Mouse (Mus musculus) forebrain, postnatal 0 days (tissue): ENCODE measurements around the gene Txnrd1. TPM values are rescaled to one million over a fixed set of nuclear protein-coding genes. Genes with fewer than 3 reads are reported as not detected.

Experiments used
- ATAC-seq: fragments of 200-750 bp; cut with Nextera tagmentation; 2 replicates; pipeline ENCODE4 v1.8.0; 2017; ENCODE audit warnings: mild to moderate bottlenecking, moderate library complexity
- DNase-seq: peaks from one replicate; pipeline ENCODE4 v3.0.0-alpha.2; 2015
- H3K27ac ChIP-seq: fragments of 300-500 bp; sonication (generic); 2 replicates; pipeline ENCODE4 v1.5.1; 2014; ENCODE audit warnings: low read depth, mild to moderate bottlenecking, antibody characterized with exemption, low read length, moderate library complexity, mixed read lengths
- H3K27me3 ChIP-seq: fragments of 300-500 bp; sonication (generic); 2 replicates; pipeline ENCODE4 v1.6.1; 2014; ENCODE audit warnings: mild to moderate bottlenecking, low read length, mixed read lengths; ENCODE audit not compliant: insufficient read depth
- H3K36me3 ChIP-seq: fragments of 300-500 bp; sonication (generic); 2 replicates; pipeline ENCODE4 v1.6.1; 2014; ENCODE audit warnings: mild to moderate bottlenecking, moderate library complexity; ENCODE audit not compliant: insufficient read depth
- H3K4me1 ChIP-seq: fragments of 300-500 bp; sonication (generic); 2 replicates; pipeline ENCODE4 v1.6.1; 2014; ENCODE audit warnings: antibody characterized with exemption; ENCODE audit not compliant: insufficient read depth
- H3K4me2 ChIP-seq: fragments of 300-500 bp; sonication (generic); 2 replicates; pipeline ENCODE4 v1.6.1; 2014; ENCODE audit warnings: low read depth, mild to moderate bottlenecking, moderate library complexity
- H3K4me3 ChIP-seq: fragments of 300-500 bp; sonication (generic); 2 replicates; pipeline ENCODE4 v1.5.1; 2014; ENCODE audit warnings: low read depth, low read length, mixed read lengths
- H3K9ac ChIP-seq: fragments of 300-500 bp; sonication (generic); 2 replicates; pipeline ENCODE4 v1.6.1; 2014; ENCODE audit warnings: mild to moderate bottlenecking
- H3K9me3 ChIP-seq: fragments of 300-500 bp; sonication (generic); 2 replicates; pipeline ENCODE4 v1.6.1; 2016; ENCODE audit warnings: low read length
- CTCF ChIP-seq: sonication (generic); IDR thresholded peaks from 2 replicates; pipeline ENCODE4 v1.5.1; 2016; ENCODE audit warnings: antibody characterized with exemption, control low read depth, low read depth
- WGBS: fragments of 180-500 bp; shearing (Covaris S2); extraction: QIAGEN DNeasy Blood & Tissue Kit; methylation state at CpG from one replicate; pipeline ENCODE4 v1.1.7; 2014; 5-methylcytosine and 5-hydroxymethylcytosine counted together
- polyA plus RNA-seq: library from polyadenylated mRNA; unstranded; fragments of >200 nt; fragmentation: Nextera tagmentation; extraction: Ambion mirVana; gene quantifications from 2 replicates; pipeline ENCODE4 v1.2.1, GENCODE M21; 2015
- total RNA-seq: library from RNA; depleted of rRNA; stranded (reverse); fragments of >200 nt; gene quantifications from 2 replicates; pipeline ENCODE4 v1.2.3, GENCODE M21; 2014

Gene Txnrd1
- total and polyA plus RNA-seq, 2 experiments from 2014 or later: 81.5 to 108 TPM

DNA sequence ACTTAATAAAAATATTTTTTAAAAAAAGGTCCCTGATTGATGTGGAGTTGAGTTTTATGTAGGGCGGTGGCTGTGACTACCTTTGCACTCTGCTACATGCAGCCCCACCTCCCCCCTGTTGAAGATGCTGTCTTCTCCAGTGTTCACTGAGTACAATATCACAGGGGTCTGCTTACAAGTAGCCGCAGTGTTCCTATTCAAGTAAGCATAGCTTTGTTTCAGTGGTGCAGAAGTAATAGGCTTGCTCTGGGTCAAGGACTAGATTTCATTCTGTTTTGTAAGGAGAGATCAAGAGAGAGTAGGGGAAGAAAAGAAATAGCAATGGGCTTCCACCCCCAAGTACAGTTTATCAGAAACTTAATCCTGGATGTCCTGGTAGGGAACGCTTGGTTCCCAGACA is 16.2 kb upstream of the Txnrd1 start:
- no peak for TF ChIP-seq CTCF
- DNase-seq: no peak

DNA sequence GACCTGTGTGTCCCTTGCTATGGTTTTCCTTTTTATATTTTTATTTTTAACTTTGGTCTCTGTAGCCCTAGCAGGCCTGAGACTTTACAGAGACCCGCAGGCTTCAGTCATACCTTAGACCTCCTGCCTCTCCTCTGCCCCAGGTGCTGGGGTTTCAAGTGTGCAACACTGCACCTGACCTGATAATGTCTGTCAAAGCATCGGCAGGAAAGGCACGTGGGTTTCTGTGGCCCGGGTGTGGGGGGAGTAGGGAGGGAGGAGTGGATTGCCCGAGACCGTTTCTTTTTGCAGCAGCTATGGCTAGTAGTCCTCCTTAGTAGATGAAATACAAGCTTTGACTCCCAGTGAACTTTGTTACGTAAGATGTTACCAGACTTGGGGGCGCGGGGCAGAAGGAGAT is 15.8 kb upstream of the Txnrd1 start:
- ATAC-seq: no peak
- WGBS: 42% methylated on average over 9 of the region's 9 CpGs
- no peak for TF ChIP-seq CTCF

More for the DNA sequence above, 16.2 kb upstream of the Txnrd1 start:
- 30% methylated on average over 3 of the region's 3 CpGs for WGBS
- H3K36me3 ChIP-seq: no peaks in the 10 kb centered on the region
- no peak overlapping the region for H3K4me2 ChIP-seq
- H3K4me1 ChIP-seq: no peaks in the 10 kb centered on the region
- H3K4me3 ChIP-seq: no peak overlapping the region
- no peaks in the 10 kb centered on the region for H3K27me3 ChIP-seq
- H3K9ac ChIP-seq: no peak overlapping the region
- H3K27ac ChIP-seq: no peak overlapping the region
- no peak for ATAC-seq
- no peaks in the 10 kb centered on the region for H3K9me3 ChIP-seq

DNA sequence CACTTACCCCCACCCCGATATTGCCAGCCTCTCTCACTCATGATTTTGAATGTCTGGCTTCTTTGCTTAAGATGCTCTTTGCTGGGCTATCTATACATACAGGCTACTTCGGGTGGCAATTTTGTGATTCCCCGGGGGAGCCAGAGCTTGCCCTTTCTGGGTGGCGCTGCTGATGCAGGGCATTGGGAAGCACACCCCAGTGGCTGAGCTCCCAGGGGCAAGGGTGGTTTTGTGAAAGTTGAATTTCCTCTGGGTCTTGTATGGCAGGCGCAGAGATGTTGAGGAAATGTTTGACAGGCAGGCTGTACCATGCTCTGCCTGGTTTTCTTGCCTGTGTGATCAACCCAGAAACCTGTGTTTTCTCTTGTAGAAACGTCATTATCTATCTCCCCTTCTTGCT is 15.1 kb upstream of the Txnrd1 start:
- ATAC-seq: no peak
- Histone ChIP-seq H3K27ac (no peak overlapping the region), H3K9me3 (no peaks in the 10 kb centered on the region), H3K4me3 (no peak overlapping the region), H3K9ac (no peak overlapping the region), H3K4me1 (no peaks in the 10 kb centered on the region), H3K36me3 (no peaks in the 10 kb centered on the region), H3K27me3 (no peaks in the 10 kb centered on the region), H3K4me2 (no peak overlapping the region)
- no peak for TF ChIP-seq CTCF
- no peak for DNase-seq
- WGBS: 74% methylated on average over 6 of the region's 6 CpGs

More for the DNA sequence above, 15.8 kb upstream of the Txnrd1 start:
- H3K36me3 ChIP-seq: no peaks in the 10 kb centered on the region
- H3K9me3 ChIP-seq: no peaks in the 10 kb centered on the region
- H3K27me3 ChIP-seq: no peaks in the 10 kb centered on the region
- H3K9ac ChIP-seq: no peak overlapping the region
- H3K4me1 ChIP-seq: no peaks in the 10 kb centered on the region
- H3K4me3 ChIP-seq: no peak overlapping the region
- no peak overlapping the region for H3K27ac ChIP-seq
- no peak overlapping the region for H3K4me2 ChIP-seq
- DNase-seq: no peak

- H3K4me3 ChIP-seq: no peak overlapping the region
- ATAC-seq (peak; percentile 64; the same call in 1 of the 2 replicates), DNase-seq (peak; percentile 43)
- H3K9ac ChIP-seq: no peak overlapping the region
- no peaks in the 10 kb centered on the region for H3K36me3 ChIP-seq
- no peaks in the 10 kb centered on the region for H3K27me3 ChIP-seq
- H3K4me1 ChIP-seq: no peaks in the 10 kb centered on the region
- no peak for TF ChIP-seq CTCF
- 59% methylated on average over 14 of the region's 14 CpGs for WGBS
- H3K27ac ChIP-seq: no peak overlapping the region
- no peak overlapping the region for H3K4me2 ChIP-seq
- no peaks in the 10 kb centered on the region for H3K9me3 ChIP-seq
Measured at GRCm38 (mm10) chr10:82823108-82823778, 10.5 kb upstream of the Txnrd1 start.

- ATAC-seq: no peak
- Histone ChIP-seq H3K27ac (no peak overlapping the region), H3K27me3 (no peaks in the 10 kb centered on the region), H3K9me3 (no peaks in the 10 kb centered on the region), H3K36me3 (no peaks in the 10 kb centered on the region), H3K9ac (no peak overlapping the region), H3K4me2 (no peak overlapping the region), H3K4me1 (no peaks in the 10 kb centered on the region), H3K4me3 (no peak overlapping the region)
- no peak for DNase-seq
- 50% methylated on average over 5 of the region's 5 CpGs for WGBS
- no peak for TF ChIP-seq CTCF
Measured at GRCm38 (mm10) chr10:82823779-82824177, 10.0 kb upstream of the Txnrd1 start.

GRCm38 (mm10) chr10:82824541-82824940 is 9.2 kb upstream of the Txnrd1 start:
- no peak overlapping the region for H3K4me3 ChIP-seq
- no peak for TF ChIP-seq CTCF
- no peaks in the 10 kb centered on the region for H3K4me1 ChIP-seq
- no peak for DNase-seq
- no peaks in the 10 kb centered on the region for H3K36me3 ChIP-seq
- H3K27me3 ChIP-seq: no peaks in the 10 kb centered on the region
- H3K4me2 ChIP-seq: no peak overlapping the region
- ATAC-seq: no peak
- 78% methylated on average over 10 of the region's 10 CpGs for WGBS
- H3K9me3 ChIP-seq: no peaks in the 10 kb centered on the region
- no peak overlapping the region for H3K9ac ChIP-seq
- no peak overlapping the region for H3K27ac ChIP-seq

DNA sequence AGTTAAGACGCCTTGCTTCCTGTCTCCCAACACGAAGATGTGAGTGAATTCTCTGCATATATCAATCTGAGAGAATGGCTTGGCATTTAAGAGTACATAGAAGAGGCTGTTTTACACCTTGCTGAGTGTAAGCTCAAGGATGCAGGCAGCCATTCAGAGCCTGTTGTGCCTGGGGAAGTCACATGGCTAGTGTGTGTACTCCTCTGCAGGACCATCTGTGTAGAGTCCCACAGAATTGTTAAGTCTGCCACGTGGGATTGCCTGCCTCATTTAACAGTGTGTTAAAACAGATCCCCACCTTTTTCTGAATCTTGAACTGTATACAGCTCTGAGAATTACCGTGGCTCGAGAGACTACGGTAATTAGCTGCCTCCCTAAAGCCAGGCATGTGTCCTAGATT is 7.2 kb upstream of the Txnrd1 start:
- H3K27me3 ChIP-seq: no peaks in the 10 kb centered on the region
- H3K9ac ChIP-seq: no peak overlapping the region
- no peaks in the 10 kb centered on the region for H3K9me3 ChIP-seq
- WGBS: 28% methylated on average over 6 of the region's 6 CpGs
- no peak overlapping the region for H3K4me3 ChIP-seq
- H3K36me3 ChIP-seq: no peaks in the 10 kb centered on the region
- no peak for TF ChIP-seq CTCF
- peak; percentile 82 for ATAC-seq
- H3K27ac ChIP-seq: no peak overlapping the region
- no peaks in the 10 kb centered on the region for H3K4me1 ChIP-seq
- peak; percentile 28 for DNase-seq
- no peak overlapping the region for H3K4me2 ChIP-seq
